In genomic region chr1:74893134-74893855, GRCm38 (mm10) we compare ENCODE assay signal across 9 mouse cellular contexts. TPM values are rescaled to one million over a fixed set of nuclear protein-coding genes. Genes with fewer than 3 reads are reported as not detected.
DNase-seq lines count a peak whose midpoint lies in the region; ATAC-seq lines count a peak whose summit lies in the region.
"Had no signal": no experiment of that assay in that cellular context is flagged by ENCODE, and none has a peak within 500 bp of the region (broad histone marks: within the 10 kb centered on the region; RNA-seq: fewer than 3 reads in every experiment).

Gene Cryba2 (minus strand): TSS chr1:74893143.

- peak; percentile 41 to 78 for DNase-seq in adrenal gland, adult (ENCODE audit: inconsistent age in 2 of 2, low spot score in 1 of 2)
- DNase-seq in adrenal gland, adult 8-10 months: no peak
- peak; percentile 10 for DNase-seq in 416B (ENCODE audit: low read depth)
- DNase-seq in cerebellum, adult 18-20 months: peak; percentile 69 to 72
- peak; percentile 23 to 64 for DNase-seq in kidney, adult 8-10 months

- ATAC-seq in forebrain, embryonic 15.5 days (replicated peaks): 0 out of 2 replicates have a peak, but pooled peaks have one; percentile 3
- ATAC-seq in megakaryocyte progenitor cell, adult 5-6 weeks (replicated peaks; ENCODE audit: poor library complexity): peak; percentile 79
- ATAC-seq in stomach, embryonic 14.5 days (ENCODE audit: insufficient number of reproducible peaks, insufficient read depth, low FRiP score, low read depth): no peak

- H3K27ac ChIP-seq in forebrain, embryonic 15.5 days (replicated peaks): no peak within 1 kb of the TSS
- no peak within 1 kb of the TSS for H3K27ac ChIP-seq in stomach, embryonic 14.5 days (ENCODE audit: low read length)

- peaks cover 89% of the 10 kb centered on the region for H3K27me3 ChIP-seq in forebrain, embryonic 15.5 days
- H3K27me3 ChIP-seq in stomach, embryonic 14.5 days (ENCODE audit: control insufficient read depth, insufficient read depth, low read length): peaks cover 56% of the 10 kb centered on the region

- H3K9ac ChIP-seq in forebrain, embryonic 15.5 days (replicated peaks): no peak within 1 kb of the TSS; the same call in 1 of the 2 replicates
- no peak within 1 kb of the TSS for H3K9ac ChIP-seq in stomach, embryonic 14.5 days (replicated peaks; ENCODE audit: low read depth, low read length)

- H3K4me2 ChIP-seq in forebrain, embryonic 15.5 days (replicated peaks): peak within 1 kb of the TSS; percentile 37
- H3K4me2 ChIP-seq in stomach, embryonic 14.5 days (replicated peaks; ENCODE audit: low read depth, low read length): 0 out of 2 replicates have a peak within 1 kb of the TSS, but pooled peaks have one; percentile 7

- H3K9me3 ChIP-seq in forebrain, embryonic 15.5 days: no peaks in the 10 kb centered on the region
- H3K9me3 ChIP-seq in stomach, embryonic 14.5 days (ENCODE audit: control insufficient read depth, low read depth, low read length): no peaks in the 10 kb centered on the region

- H3K4me3 ChIP-seq in forebrain, embryonic 15.5 days: peak within 1 kb of the TSS; percentile 23
- no peak within 1 kb of the TSS for H3K4me3 ChIP-seq in stomach, embryonic 14.5 days (ENCODE audit: low read depth, low read length)

- no peaks in the 10 kb centered on the region for H3K36me3 ChIP-seq in forebrain, embryonic 15.5 days
- H3K36me3 ChIP-seq in stomach, embryonic 14.5 days (ENCODE audit: control insufficient read depth, insufficient read depth, low read length): no peaks in the 10 kb centered on the region

- peaks cover 17% of the 10 kb centered on the region for H3K4me1 ChIP-seq in forebrain, embryonic 15.5 days
- no peaks in the 10 kb centered on the region for H3K4me1 ChIP-seq in stomach, embryonic 14.5 days (ENCODE audit: control insufficient read depth, insufficient read depth, low read length)

- 4% methylated on average over 25 of the region's 25 CpGs for WGBS in forebrain, embryonic 15.5 days
- WGBS in stomach, embryonic 14.5 days: 6% methylated on average over 25 of the region's 25 CpGs

RNA-seq across cellular contexts. Expression of gene Cryba2, which starts in this region (rescaled TPM):
- 1 to 10 TPM in 3 of 4 experiments, under 1 TPM in 1; 0.56 to 2.1 (median 1.4) TPM for total RNA-seq in adrenal gland, adult 8-10 months (2022)
- not detected in 2 replicates for polyA plus RNA-seq in forebrain, embryonic 15.5 days (2015; fragmentation: Nextera tagmentation; extraction: Ambion mirVana)
- not detected in 2 replicates for total RNA-seq in megakaryocyte progenitor cell, adult 5-6 weeks (2015)
- total RNA-seq in megakaryocyte progenitor cell, adult 5-6 weeks (2017): not detected in 2 replicates
- polyA plus RNA-seq in stomach, embryonic 14.5 days (2014; fragmentation: Nextera tagmentation; extraction: Ambion mirVana): 0.36 and 0.38 TPM in 2 replicates
- total RNA-seq: heart, postnatal 36 days had no signal

Comparison
In these comparisons a context has a peak if more than half of its experiments do, and no peak if none do; other contexts are left out.
1. Peak in ATAC-seq, H3K4me3 ChIP-seq and H3K4me2 ChIP-seq in forebrain, embryonic 15.5 days; RNA of the gene not detected or under 1 TPM.
2. Peak in ATAC-seq in megakaryocyte progenitor cell, adult 5-6 weeks; RNA of the gene not detected or under 1 TPM.